Mouse (Mus musculus) embryo, embryonic 10 days (tissue): ENCODE results near the gene Anxa8.

Experiments
- DNase-seq: peaks from one replicate; pipeline ENCODE4 v3.0.0-alpha.2; 2015; ENCODE audit warnings: low spot score

Gene Anxa8

GRCm38 (mm10) chr14:34085731-34086130 lies at the start of gene Anxa8:
Anxa8 (plus strand) TSS chr14:34085981.
- no peak for DNase-seq

DNA sequence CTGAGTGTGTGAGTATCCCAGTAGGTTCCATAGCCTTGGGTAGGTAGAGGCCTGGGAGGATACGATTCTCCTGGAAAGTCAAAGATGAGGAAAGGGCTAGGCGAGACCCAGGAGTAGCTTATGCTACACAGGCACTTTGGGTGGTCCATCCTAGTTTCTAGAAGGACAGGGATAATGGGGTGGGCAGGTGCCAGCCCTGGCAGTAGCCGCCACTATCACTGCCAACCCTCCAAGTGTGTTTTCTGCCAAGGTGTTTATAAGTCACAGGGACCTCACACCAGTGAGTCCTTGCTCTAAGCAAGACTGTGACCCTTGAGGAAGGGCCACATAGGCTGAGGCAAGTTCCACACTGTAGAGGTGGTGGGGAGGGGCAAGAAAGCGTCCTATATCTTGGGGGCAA lies 44.5 kb upstream of the Anxa8 start:
- DNase-seq: no peak

GRCm38 (mm10) chr14:34043341-34043740 lies 42.4 kb upstream of the Anxa8 start:
- no peak for DNase-seq

GRCm38 (mm10) chr14:34050101-34050779 lies 35.5 kb upstream of the Anxa8 start:
- DNase-seq: no peak

DNA sequence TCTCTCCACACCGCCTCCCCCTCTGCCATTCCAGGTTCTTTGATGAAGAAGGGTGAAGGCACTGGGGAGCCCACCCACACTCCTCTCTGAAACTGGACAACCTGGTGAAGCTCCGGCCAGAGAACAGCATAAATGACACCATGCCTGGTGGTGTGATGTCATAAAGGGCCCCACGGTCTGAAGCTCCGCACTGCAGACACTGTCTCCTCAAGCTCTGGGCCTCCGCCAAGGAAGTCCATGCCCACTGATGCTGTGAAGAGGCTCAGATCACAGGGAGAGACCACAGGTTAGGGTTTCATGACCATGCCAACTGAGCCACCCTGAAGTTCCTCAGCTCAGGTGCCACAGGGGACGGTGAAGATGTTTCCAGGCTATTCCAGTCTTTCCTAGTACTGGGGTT lies 33.3 kb upstream of the Anxa8 start, which contains the start of gene Antxrl:
Gene Antxrl (plus strand): TSS at position 192 of the 400 bp plus-strand sequence.
- DNase-seq: no peak

GRCm38 (mm10) chr14:34071665-34072064 lies 14.1 kb upstream of the Anxa8 start:
- DNase-seq: peak; percentile 36

DNA sequence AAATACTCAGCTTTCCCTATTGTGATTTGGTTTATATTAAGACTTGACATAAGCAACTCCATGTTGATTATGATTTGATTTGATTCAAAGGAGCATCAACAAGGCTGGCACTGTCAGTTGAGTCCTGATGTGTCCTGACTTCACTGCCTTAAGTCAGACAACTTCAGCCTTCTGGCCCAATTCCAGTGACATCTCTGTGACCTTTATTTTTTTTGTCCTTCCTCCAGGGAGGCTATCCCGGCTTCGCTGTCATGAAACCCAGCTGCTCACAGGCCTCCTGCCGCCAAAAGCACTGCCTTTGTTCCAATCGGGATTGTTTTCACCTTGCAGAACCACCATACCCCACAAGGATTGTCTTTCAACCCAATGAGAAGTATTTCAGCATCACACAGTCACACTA lies 10.4 kb upstream of the Anxa8 start:
- DNase-seq: no peak

DNA sequence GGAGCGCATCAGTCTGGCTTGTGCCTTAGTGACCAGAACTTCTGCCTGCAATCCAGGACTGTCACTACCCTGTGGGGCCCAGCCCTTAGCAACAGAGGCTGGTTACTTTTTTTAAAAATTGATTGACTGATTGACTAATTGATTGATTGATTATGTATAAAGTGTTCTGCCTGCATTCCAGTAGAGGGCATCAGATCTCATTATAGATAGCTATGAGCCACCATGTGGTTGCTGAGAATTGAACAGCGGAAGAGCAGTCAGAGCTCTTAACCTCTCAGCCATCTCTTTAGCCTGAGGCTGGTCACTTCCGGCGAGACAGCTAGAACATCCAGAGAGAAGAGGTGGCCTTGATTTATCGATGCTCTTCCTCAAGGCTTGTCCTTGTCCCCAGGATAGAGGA lies 8.6 kb upstream of the Anxa8 start:
- DNase-seq: peak; percentile 8

GRCm38 (mm10) chr14:34078293-34078692 lies 7.5 kb upstream of the Anxa8 start:
- no peak for DNase-seq

DNA sequence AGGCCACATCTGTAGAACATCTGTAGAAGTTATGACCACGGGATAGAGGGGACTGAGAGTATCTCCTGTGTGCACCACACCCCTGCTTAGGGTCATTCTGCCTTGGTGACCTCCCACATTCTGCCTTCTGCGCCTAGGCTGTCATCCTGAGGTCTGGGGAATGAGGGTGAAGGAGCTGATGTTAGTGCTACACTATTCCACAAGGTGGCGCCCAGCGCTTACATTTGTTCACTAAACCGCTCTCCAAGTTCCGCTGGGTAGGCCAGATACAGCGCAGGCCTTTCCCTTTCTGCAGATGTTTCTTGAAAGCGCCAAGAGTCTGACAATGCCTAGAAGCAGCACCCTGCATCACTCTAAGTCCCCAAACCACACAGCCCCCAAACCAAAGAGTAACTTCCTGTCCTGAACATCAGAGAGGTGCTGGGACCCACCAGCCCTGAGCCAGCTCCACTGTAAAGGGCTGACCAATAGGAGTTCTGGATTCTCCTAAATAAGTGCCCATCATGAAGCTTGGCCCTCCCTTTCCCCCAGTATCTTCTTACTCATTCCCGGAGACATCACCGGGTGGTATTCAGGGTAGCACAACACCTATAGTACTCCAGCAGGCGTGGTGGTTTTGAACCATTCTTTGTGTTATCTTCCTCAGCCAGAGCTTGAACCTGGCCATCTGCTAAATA lies 5.3 kb upstream of the Anxa8 start:
- DNase-seq: peak; percentile 94

GRCm38 (mm10) chr14:34086806-34087205 lies 1.0 kb downstream of the Anxa8 start:
- DNase-seq: no peak

- no peak for DNase-seq
These were observed 2.1 kb downstream of the Anxa8 start for GRCm38 (mm10) chr14:34087856-34088398.

DNA sequence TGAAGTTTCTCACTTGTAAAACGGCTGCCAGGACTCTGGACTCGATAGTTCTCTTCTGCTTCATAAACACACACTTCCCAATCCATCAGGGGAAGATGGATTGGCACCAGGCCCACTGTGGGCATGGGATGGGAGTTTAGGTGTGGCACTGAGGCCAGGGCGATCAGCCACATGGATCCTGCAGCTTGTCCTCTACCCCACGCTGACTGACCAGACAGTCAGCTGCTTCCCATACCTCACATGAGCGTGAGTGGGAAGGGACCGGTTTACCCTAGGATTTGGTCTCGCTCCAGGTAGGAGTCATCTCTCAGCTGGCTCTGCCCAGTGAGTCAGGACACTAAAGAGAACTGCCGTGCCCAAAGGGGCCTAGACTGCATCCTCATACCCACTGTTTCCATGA lies 4.0 kb downstream of the Anxa8 start:
- no peak for DNase-seq

- no peak for DNase-seq
These were observed 5.7 kb downstream of the Anxa8 start for GRCm38 (mm10) chr14:34091475-34091874.

DNA sequence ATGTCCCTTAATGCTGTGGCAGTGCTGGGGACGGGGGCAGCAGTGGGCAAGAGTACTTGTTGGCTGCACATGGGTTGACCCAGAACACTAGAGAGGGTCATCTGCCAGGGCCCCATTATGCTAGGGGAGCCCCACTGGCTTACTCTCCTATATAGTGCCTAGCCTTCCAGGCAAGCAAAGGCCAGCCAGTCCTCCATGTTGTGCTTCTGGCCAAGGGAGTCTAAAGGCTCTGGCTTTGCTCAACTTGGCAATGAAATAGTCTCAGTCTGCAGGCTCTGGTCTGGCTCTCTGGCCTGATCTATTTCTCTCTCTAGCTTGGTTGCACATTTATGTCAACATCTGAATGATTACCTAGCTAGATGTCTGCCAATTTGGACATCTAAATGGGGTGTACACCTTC lies 7.1 kb downstream of the Anxa8 start:
- DNase-seq: no peak

GRCm38 (mm10) chr14:34096161-34096560 lies 10.4 kb downstream of the Anxa8 start:
- DNase-seq: no peak

- no peak for DNase-seq
These were observed 16.8 kb downstream of the Anxa8 start, which contains the start of gene A630023A22Rik for GRCm38 (mm10) chr14:34102601-34103000. A630023A22Rik (minus strand) TSS chr14:34102754.

GRCm38 (mm10) chr14:34103855-34104254 lies 18.1 kb downstream of the Anxa8 start:
- no peak for DNase-seq

- peak; percentile 79 for DNase-seq
These were observed 19.1 kb downstream of the Anxa8 start for GRCm38 (mm10) chr14:34104892-34105291.

DNA sequence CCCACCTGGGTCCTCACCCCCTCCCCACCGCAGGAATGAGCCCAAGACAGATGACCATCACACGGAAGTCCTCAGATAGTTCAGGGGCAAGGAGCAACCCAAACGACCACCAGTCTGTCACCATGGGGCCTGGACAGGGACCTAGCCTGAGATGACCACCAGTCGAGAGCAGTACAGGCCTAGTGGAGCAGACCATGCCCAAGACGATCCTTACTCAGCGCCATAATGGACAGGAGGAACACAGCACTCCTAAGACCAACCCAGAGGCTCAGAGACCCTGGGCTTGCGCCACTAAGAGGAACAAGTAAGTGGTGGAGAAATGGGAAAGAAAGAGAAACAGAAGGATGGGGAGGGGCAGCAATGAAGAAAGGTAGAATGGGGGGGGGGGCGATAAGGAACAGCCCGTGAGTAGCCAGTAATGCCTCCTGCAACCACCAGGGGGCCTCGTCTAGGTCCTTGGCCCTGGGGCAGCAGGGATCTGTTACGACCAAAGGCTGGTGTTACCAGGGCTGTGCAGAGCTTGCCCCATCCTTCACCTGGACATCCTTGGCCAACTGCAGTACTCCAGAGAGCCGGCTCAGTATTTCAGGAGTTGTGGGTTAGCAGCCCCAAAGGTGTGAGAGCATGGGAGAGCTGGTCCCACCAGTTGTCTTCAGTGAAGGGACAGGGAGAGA lies 20.7 kb downstream of the Anxa8 start:
- peak; percentile 46 for DNase-seq

- DNase-seq: no peak
These were observed 21.8 kb downstream of the Anxa8 start for GRCm38 (mm10) chr14:34107594-34107993.

- no peak for DNase-seq
These were observed 28.5 kb downstream of the Anxa8 start for GRCm38 (mm10) chr14:34114311-34114710.
